Mouse (Mus musculus) kidney, adult 2 months (tissue): ENCODE measurements around the gene Gm20696.

Experiments used
- CTCF ChIP-seq: fragments of 200-500 bp; conservative IDR thresholded peaks from 2 replicates; pipeline ENCODE4 v1.5.1; 2011; ENCODE audit warnings: low read depth, mild to moderate bottlenecking, control low read depth, low read length, moderate library complexity, mixed read lengths; ENCODE audit not compliant: insufficient read depth, insufficient read length
- POLR2A ChIP-seq: fragments of 200-500 bp; IDR thresholded peaks from one replicate; pipeline ENCODE4 v1.6.1; 2011; ENCODE audit warnings: low read depth, low read length, control low read depth

DNA sequence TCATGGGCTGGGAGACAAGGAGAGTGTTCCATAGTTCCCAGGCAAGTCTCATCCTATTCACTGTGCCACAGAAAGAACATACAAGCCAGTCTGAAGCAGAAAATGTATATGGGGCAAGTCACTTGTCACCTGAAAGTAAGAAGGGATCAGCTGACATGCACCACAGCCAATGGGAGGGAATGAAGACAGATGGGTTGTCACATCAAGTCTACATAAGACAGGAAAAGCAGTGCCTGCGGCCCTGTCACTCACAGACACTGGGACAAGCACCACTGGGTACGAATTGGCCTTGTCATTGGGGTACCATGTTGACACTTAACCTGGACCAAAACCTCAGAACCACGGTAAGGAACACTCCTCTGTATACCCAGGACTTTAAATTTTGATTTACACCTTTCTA lies 360.8 kb downstream of the Gm20696 start:
- no peak for TF ChIP-seq CTCF
- TF ChIP-seq POLR2A: no peak
